Mouse (Mus musculus): ENCODE data around the gene Map6. TPM values are rescaled to one million over a fixed set of nuclear protein-coding genes. Genes with fewer than 3 reads are reported as not detected.

Gene Map6
- polyA plus RNA-seq, 1 experiment from 2014 or later, result 0.32 TPM

DNA sequence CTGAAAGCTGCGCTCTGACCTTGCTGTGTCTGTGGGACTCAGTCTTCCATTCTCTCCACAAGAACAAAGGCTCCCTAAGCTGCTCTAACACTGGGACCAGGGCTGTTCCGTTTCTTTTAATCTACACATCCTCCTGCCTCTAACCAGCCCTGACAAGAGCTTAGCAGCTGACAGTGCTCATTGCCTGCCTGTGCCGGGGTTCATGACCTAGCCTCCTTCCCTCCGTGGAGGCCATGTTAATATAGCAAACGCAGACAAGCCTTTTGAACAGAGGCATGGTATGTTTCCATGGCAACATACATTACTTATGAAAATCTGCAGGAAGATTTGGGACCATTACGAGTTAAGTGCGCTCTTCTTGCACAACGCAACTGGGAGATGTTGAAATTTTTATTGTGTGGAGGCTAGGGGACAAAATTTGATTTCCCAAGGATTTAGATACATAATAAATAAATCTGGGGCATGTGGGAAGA, 45.5 kb downstream of the Map6 start:
- no peak overlapping the region for H3K4me3 ChIP-seq (ENCODE audit: low read depth, low read length)
- ATAC-seq (replicated peaks; ENCODE audit: low FRiP score) (no peak), DNase-seq (ENCODE audit: low spot score) (no peak)
- H3K27me3 ChIP-seq (replicated peaks; ENCODE audit: control insufficient read depth, insufficient read depth, low read length), result no peaks in the 10 kb centered on the region; the same call in 1 of the 2 replicates
- H3K9me3 ChIP-seq (ENCODE audit: control insufficient read depth, low read length), result no peaks in the 10 kb centered on the region
- H3K27ac ChIP-seq (ENCODE audit: low read depth, low read length), result no peak overlapping the region
- H3K4me1 ChIP-seq (replicated peaks; ENCODE audit: control insufficient read depth, insufficient read depth, low read length), result no peaks in the 10 kb centered on the region; the same call in 1 of the 2 replicates
- WGBS, result 64% methylated on average over 8 of the region's 8 CpGs
- no peak overlapping the region for H3K9ac ChIP-seq (ENCODE audit: low read depth, low read length)
- no peak overlapping the region for H3K4me2 ChIP-seq
- no peaks in the 10 kb centered on the region for H3K36me3 ChIP-seq (ENCODE audit: control insufficient read depth, insufficient read depth, low read length)

DNA sequence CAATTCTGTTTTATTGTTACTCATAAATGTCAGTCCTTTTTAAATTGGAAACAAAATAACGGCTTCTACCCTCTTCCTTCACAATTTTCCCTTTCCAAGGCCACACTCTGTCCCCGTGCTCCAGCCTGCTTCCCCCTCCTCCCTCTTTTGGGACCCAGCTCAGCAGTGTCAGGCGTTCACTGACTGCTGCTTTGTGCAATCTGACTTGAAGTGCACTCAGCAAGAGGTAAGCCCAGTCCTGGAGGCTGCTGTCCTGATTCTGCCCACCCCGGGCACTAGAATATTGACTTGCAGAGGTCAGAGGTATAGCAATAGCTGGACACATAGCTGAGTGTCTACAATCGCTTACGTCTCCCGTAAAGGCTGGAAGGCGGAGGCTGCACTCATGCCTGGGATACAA, 46.0 kb downstream of the Map6 start:
- ATAC-seq (replicated peaks; ENCODE audit: low FRiP score), result no peak
- H3K9me3 ChIP-seq (ENCODE audit: control insufficient read depth, low read length), result no peaks in the 10 kb centered on the region
- H3K9ac ChIP-seq (ENCODE audit: low read depth, low read length), result no peak overlapping the region
- H3K27me3 ChIP-seq (replicated peaks; ENCODE audit: control insufficient read depth, insufficient read depth, low read length), result no peaks in the 10 kb centered on the region; the same call in none of the 2 replicates
- no peaks in the 10 kb centered on the region for H3K36me3 ChIP-seq (ENCODE audit: control insufficient read depth, insufficient read depth, low read length)
- WGBS, result 76% methylated on average over 8 of the region's 8 CpGs
- no peaks in the 10 kb centered on the region; the same call in 1 of the 2 replicates for H3K4me1 ChIP-seq (replicated peaks; ENCODE audit: control insufficient read depth, insufficient read depth, low read length)
- no peak overlapping the region for H3K27ac ChIP-seq (ENCODE audit: low read depth, low read length)
- H3K4me2 ChIP-seq, result no peak overlapping the region
- no peak overlapping the region for H3K4me3 ChIP-seq (ENCODE audit: low read depth, low read length)
- DNase-seq (ENCODE audit: low spot score), result no peak

DNA sequence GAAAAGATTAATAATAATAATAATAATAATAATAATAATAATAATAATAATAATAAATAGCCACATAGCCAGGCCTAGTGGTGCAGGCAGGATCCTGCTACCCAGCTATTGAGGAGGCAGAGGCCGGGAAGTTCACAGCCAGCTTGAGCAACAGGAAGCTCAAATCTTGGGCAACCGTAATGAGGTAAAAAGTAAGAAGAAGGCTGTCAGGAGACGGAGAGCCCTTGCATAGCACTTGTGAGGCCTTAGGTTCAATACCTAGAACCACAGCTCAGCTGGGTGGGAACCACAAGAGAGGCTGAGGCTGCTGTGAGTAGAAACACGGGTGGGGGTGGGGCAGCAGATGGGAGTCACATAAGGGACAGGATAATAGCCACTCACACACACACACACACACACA, 47.3 kb downstream of the Map6 start:
- Histone ChIP-seq H3K9me3 (ENCODE audit: control insufficient read depth, low read length) (no peaks in the 10 kb centered on the region), H3K36me3 (ENCODE audit: control insufficient read depth, insufficient read depth, low read length) (no peaks in the 10 kb centered on the region), H3K4me1 (replicated peaks; ENCODE audit: control insufficient read depth, insufficient read depth, low read length) (no peaks in the 10 kb centered on the region; the same call in 1 of the 2 replicates), H3K27ac (ENCODE audit: low read depth, low read length) (no peak overlapping the region), H3K27me3 (replicated peaks; ENCODE audit: control insufficient read depth, insufficient read depth, low read length) (no peaks in the 10 kb centered on the region; the same call in none of the 2 replicates), H3K4me2 (no peak overlapping the region), H3K4me3 (ENCODE audit: low read depth, low read length) (no peak overlapping the region), H3K9ac (ENCODE audit: low read depth, low read length) (no peak overlapping the region)
- 64% methylated on average over 4 of the region's 4 CpGs for WGBS
- ATAC-seq (replicated peaks; ENCODE audit: low FRiP score) (no peak), DNase-seq (ENCODE audit: low spot score) (no peak)

DNA sequence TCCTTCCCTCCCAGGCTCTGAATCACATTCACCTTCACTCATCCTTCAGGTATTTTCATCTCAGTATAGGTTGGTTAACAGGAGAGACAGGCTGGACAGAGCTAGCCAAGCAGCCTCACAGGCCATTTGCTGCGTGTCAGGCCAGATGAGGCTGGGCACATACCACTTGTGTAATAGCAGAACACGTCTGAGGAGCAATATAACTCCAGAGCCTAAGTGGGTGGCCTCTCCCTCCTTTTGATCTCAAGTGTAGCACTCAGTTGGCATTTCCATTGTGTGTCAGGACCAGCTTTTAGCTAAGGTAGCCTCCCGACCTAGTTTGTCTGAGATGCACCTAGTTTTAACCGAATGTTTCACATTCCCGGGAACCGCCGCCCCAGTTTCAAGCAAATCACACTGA, 49.0 kb downstream of the Map6 start:
- no peak overlapping the region for H3K9ac ChIP-seq (ENCODE audit: low read depth, low read length)
- H3K27me3 ChIP-seq (replicated peaks; ENCODE audit: control insufficient read depth, insufficient read depth, low read length), result peaks cover 5% of the 10 kb centered on the region

DNA sequence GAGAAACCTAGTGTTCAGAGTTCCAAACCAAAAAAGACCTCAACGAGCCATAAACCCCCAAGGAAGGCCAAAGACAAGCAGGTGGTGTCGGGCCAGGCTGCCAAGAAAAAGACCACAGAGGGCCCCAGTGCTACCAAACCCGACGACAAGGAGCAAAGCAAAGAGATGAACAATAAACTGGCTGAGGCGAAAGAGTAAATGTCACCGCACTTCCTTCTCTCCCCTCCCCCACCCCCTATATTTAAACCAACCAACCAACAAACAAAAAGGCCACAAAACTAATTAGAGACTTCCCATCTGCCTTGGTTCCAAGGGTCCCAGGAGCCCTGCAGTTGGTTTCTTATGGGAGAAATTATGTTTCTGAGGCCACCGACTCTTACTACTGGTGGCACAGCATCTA, 50.2 kb downstream of the Map6 start:
- no peaks in the 10 kb centered on the region; the same call in 1 of the 2 replicates for H3K4me1 ChIP-seq (replicated peaks; ENCODE audit: control insufficient read depth, insufficient read depth, low read length)
- H3K36me3 ChIP-seq (ENCODE audit: control insufficient read depth, insufficient read depth, low read length), result no peaks in the 10 kb centered on the region
- H3K9me3 ChIP-seq (ENCODE audit: control insufficient read depth, low read length), result no peaks in the 10 kb centered on the region
- peaks cover 7% of the 10 kb centered on the region for H3K27me3 ChIP-seq (replicated peaks; ENCODE audit: control insufficient read depth, insufficient read depth, low read length)
- no peak overlapping the region for H3K9ac ChIP-seq (ENCODE audit: low read depth, low read length)
- DNase-seq (ENCODE audit: low spot score), result no peak
- H3K4me3 ChIP-seq (ENCODE audit: low read depth, low read length), result no peak overlapping the region
- WGBS, result 51% methylated on average over 7 of the region's 7 CpGs
- H3K4me2 ChIP-seq, result no peak overlapping the region
- H3K27ac ChIP-seq (ENCODE audit: low read depth, low read length), result no peak overlapping the region
- no peak for ATAC-seq (replicated peaks; ENCODE audit: low FRiP score)

More for the DNA sequence above, 49.0 kb downstream of the Map6 start:
- 69% methylated on average over 7 of the region's 7 CpGs for WGBS
- no peaks in the 10 kb centered on the region for H3K9me3 ChIP-seq (ENCODE audit: control insufficient read depth, low read length)
- DNase-seq (ENCODE audit: low spot score), result no peak
- H3K36me3 ChIP-seq (ENCODE audit: control insufficient read depth, insufficient read depth, low read length), result no peaks in the 10 kb centered on the region
- no peaks in the 10 kb centered on the region; the same call in 1 of the 2 replicates for H3K4me1 ChIP-seq (replicated peaks; ENCODE audit: control insufficient read depth, insufficient read depth, low read length)
- H3K27ac ChIP-seq (ENCODE audit: low read depth, low read length), result no peak overlapping the region
- no peak for ATAC-seq (replicated peaks; ENCODE audit: low FRiP score)
- no peak overlapping the region for H3K4me3 ChIP-seq (ENCODE audit: low read depth, low read length)
- H3K4me2 ChIP-seq, result no peak overlapping the region

DNA sequence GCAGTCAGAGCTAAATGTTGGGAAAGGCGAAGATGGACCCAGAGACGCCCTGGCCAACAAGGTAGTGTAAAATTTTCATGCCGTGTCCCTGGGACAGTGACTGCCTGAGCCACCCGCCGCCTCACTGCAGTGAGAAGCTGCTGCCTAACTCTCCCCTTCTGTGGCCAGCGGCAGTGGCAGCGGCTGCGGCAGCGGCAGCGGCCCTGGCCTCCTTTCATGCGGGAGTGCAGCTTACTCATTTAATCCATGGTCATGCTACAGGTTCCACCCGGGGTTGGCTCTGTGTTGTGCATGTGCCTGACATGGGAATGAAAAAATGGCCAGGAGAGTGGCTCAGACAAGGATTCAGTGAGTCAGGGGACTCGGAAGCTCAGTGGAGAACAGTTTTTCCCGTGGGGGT, 53.3 kb downstream of the Map6 start:
- WGBS, result 45% methylated on average over 14 of the region's 14 CpGs
- H3K4me3 ChIP-seq (ENCODE audit: low read depth, low read length), result no peak overlapping the region
- no peaks in the 10 kb centered on the region for H3K9me3 ChIP-seq (ENCODE audit: control insufficient read depth, low read length)
- H3K36me3 ChIP-seq (ENCODE audit: control insufficient read depth, insufficient read depth, low read length), result no peaks in the 10 kb centered on the region
- H3K27ac ChIP-seq (ENCODE audit: low read depth, low read length), result no peak overlapping the region
- peaks cover 9% of the 10 kb centered on the region for H3K27me3 ChIP-seq (replicated peaks; ENCODE audit: control insufficient read depth, insufficient read depth, low read length)
- H3K4me2 ChIP-seq, result no peak overlapping the region
- ATAC-seq (replicated peaks; ENCODE audit: low FRiP score) (no peak), DNase-seq (ENCODE audit: low spot score) (no peak)
- no peak overlapping the region for H3K9ac ChIP-seq (ENCODE audit: low read depth, low read length)
- no peaks in the 10 kb centered on the region for H3K4me1 ChIP-seq (replicated peaks; ENCODE audit: control insufficient read depth, insufficient read depth, low read length)

DNA sequence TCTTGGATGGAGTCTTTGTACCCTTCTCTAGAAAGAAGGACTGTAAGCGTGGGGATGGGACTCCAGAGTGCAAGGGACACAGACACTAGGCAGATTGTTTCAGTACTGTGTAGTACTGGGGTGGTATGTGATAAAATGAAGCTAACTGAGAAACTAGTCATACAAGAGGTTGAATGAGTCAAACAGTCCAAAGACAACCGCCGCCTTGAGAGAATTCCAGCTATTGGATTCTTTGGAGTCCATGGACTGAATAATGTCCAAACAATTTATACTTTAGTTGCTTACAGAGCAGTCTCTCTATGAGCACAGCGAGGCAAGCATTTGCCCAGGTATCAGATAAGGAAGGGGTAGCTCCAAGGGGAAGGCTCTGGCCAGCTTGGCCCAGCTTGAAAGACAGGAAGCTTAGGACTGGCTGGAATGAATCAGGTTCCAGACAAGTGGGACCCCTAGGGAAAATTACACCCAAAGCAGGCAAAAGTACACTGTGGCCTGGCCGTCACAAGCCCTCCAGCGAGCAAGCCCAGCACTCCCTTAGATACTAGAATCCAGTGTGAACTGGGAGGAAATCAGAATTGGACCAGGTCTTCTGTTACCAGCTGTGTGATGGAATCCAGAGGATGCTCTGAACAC, 55.6 kb downstream of the Map6 start:
- no peaks in the 10 kb centered on the region for H3K36me3 ChIP-seq (ENCODE audit: control insufficient read depth, insufficient read depth, low read length)
- H3K9me3 ChIP-seq (ENCODE audit: control insufficient read depth, low read length), result no peaks in the 10 kb centered on the region
- H3K4me2 ChIP-seq, result no peak overlapping the region
- H3K4me1 ChIP-seq (replicated peaks; ENCODE audit: control insufficient read depth, insufficient read depth, low read length), result no peaks in the 10 kb centered on the region
- no peak overlapping the region for H3K4me3 ChIP-seq (ENCODE audit: low read depth, low read length)
- H3K9ac ChIP-seq (ENCODE audit: low read depth, low read length), result no peak overlapping the region
- ATAC-seq (replicated peaks; ENCODE audit: low FRiP score), result no peak
- peaks cover 14% of the 10 kb centered on the region for H3K27me3 ChIP-seq (replicated peaks; ENCODE audit: control insufficient read depth, insufficient read depth, low read length)
- WGBS, result 81% methylated on average over 6 of the region's 6 CpGs
- no peak overlapping the region for H3K27ac ChIP-seq (ENCODE audit: low read depth, low read length)
- no peak for DNase-seq (ENCODE audit: low spot score)

DNA sequence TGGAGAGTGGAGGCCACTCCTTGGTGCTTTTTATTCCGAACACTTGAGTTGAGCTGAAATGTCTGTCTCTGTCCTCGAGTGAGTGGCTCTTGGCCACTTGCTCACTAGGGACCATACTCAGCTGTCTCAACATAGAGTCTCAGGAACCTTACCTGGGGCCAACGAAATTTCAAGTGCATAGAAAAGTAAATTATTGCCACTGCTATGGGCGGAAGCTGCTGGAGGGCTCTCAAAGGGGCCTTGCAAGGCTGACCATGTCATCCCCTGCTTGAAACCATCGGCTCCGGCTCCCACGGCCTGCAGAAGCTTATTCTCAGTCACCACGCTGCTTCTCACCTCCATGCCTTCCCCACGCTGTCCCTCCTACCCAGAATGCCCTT, 56.1 kb downstream of the Map6 start:
- H3K9me3 ChIP-seq (ENCODE audit: control insufficient read depth, low read length), result no peaks in the 10 kb centered on the region
- H3K36me3 ChIP-seq (ENCODE audit: control insufficient read depth, insufficient read depth, low read length), result no peaks in the 10 kb centered on the region
- H3K9ac ChIP-seq (ENCODE audit: low read depth, low read length), result no peak overlapping the region
- no peak overlapping the region for H3K4me3 ChIP-seq (ENCODE audit: low read depth, low read length)
- no peaks in the 10 kb centered on the region for H3K4me1 ChIP-seq (replicated peaks; ENCODE audit: control insufficient read depth, insufficient read depth, low read length)
- H3K27ac ChIP-seq (ENCODE audit: low read depth, low read length), result no peak overlapping the region
- no peak overlapping the region for H3K4me2 ChIP-seq
- no peak for ATAC-seq (replicated peaks; ENCODE audit: low FRiP score)
- H3K27me3 ChIP-seq (replicated peaks; ENCODE audit: control insufficient read depth, insufficient read depth, low read length), result peaks cover 14% of the 10 kb centered on the region
- WGBS, result 77% methylated on average over 9 of the region's 9 CpGs
- DNase-seq (ENCODE audit: low spot score), result no peak

DNA sequence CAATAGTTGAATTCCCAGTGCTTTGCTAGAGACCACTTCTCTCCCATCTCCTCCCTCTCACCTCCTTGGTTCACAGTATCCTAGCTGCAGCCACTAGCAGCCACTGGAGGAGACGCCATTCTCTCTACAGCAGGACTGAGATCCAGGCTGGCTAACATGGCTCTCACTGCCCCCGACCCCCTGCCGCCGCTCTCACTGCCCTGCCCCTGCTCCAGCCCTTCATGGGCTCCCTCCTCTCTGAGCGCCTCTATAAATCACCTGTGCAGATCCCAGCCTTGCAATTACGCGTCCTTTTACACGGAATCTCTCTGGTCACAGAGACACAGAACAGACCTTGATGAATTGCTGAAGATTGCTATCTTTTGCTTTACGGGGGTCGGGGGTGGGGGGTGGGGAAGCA, 57.6 kb downstream of the Map6 start:
- H3K4me1 ChIP-seq (replicated peaks; ENCODE audit: control insufficient read depth, insufficient read depth, low read length), result no peaks in the 10 kb centered on the region
- H3K36me3 ChIP-seq (ENCODE audit: control insufficient read depth, insufficient read depth, low read length), result no peaks in the 10 kb centered on the region
- H3K4me2 ChIP-seq, result no peak overlapping the region
- no peak overlapping the region for H3K9ac ChIP-seq (ENCODE audit: low read depth, low read length)
- peaks cover 14% of the 10 kb centered on the region for H3K27me3 ChIP-seq (replicated peaks; ENCODE audit: control insufficient read depth, insufficient read depth, low read length)
- H3K27ac ChIP-seq (ENCODE audit: low read depth, low read length), result no peak overlapping the region
- ATAC-seq (replicated peaks; ENCODE audit: low FRiP score) (no peak), DNase-seq (ENCODE audit: low spot score) (no peak)
- H3K9me3 ChIP-seq (ENCODE audit: control insufficient read depth, low read length), result no peaks in the 10 kb centered on the region
- 25% methylated on average over 10 of the region's 10 CpGs for WGBS
- H3K4me3 ChIP-seq (ENCODE audit: low read depth, low read length), result no peak overlapping the region

Measured in liver, embryonic 11.5 days (tissue).